Mouse (Mus musculus) heart, postnatal 0 days (tissue): ENCODE measurements around the gene Sh3bp4.

Experiments
- CTCF ChIP-seq: IDR thresholded peaks from 2 replicates; pipeline ENCODE4 v1.5.1; 2016; ENCODE audit warnings: antibody characterized with exemption, control low read depth, low read depth
- EP300 ChIP-seq: IDR thresholded peaks from 2 replicates; pipeline ENCODE4 v1.6.1; 2016; ENCODE audit warnings: antibody characterized with exemption, low read depth

GRCm38 (mm10) chr1:89081371-89081770 lies 11.2 kb downstream of the Sh3bp4 start:
- TF ChIP-seq EP300 (no peak), CTCF (no peak)
